In genomic region chr8:106727241-106727835, GRCm38 (mm10) we compare ENCODE assay signal across 10 mouse cellular contexts. TPM values are rescaled to one million over a fixed set of nuclear protein-coding genes. Genes with fewer than 3 reads are reported as not detected.
DNase-seq lines count a peak whose midpoint lies in the region; ATAC-seq and TF ChIP-seq lines count a peak whose summit lies in the region.
"Had no signal": no experiment of that assay in that cellular context is flagged by ENCODE, and none has a peak within 500 bp of the region (broad histone marks: within the 10 kb centered on the region; RNA-seq: fewer than 3 reads in every experiment).

No protein-coding gene starts in this region.

- no peak overlapping the region for H3K9ac ChIP-seq in stomach, embryonic 14.5 days (replicated peaks; ENCODE audit: low read depth, low read length)
- no peak overlapping the region for H3K9ac ChIP-seq in stomach, postnatal 0 days (ENCODE audit: low read length)

- TF ChIP-seq EP300 in stomach, postnatal 0 days (optimal IDR thresholded peaks at IDR 0.05) = no peak

- H3K27me3 ChIP-seq in heart, embryonic 10.5 days (ENCODE audit: insufficient read depth, poor library complexity, severe bottlenecking) = no peaks in the 10 kb centered on the region
- no peaks in the 10 kb centered on the region for H3K27me3 ChIP-seq in stomach, embryonic 14.5 days (ENCODE audit: control insufficient read depth, insufficient read depth, low read length)
- no peaks in the 10 kb centered on the region for H3K27me3 ChIP-seq in stomach, postnatal 0 days (ENCODE audit: control insufficient read depth, insufficient read depth, low read length)

- 47% methylated on average over 16 of the region's 16 CpGs for WGBS in heart, embryonic 10.5 days
- 42% methylated on average over 16 of the region's 16 CpGs for WGBS in stomach, embryonic 14.5 days
- 45% methylated on average over 16 of the region's 16 CpGs for WGBS in stomach, postnatal 0 days

- H3K27ac ChIP-seq in heart, embryonic 10.5 days = peak overlapping the region; percentile 69; the same call in 1 of the 2 replicates
- H3K27ac ChIP-seq in stomach, embryonic 14.5 days (ENCODE audit: low read length) = peak overlapping the region; percentile 21; the same call in 1 of the 2 replicates
- no peak overlapping the region for H3K27ac ChIP-seq in stomach, postnatal 0 days (replicated peaks)

- H3K4me3 ChIP-seq in heart, embryonic 10.5 days = no peak overlapping the region
- no peak overlapping the region for H3K4me3 ChIP-seq in stomach, embryonic 14.5 days (ENCODE audit: low read depth, low read length)
- H3K4me3 ChIP-seq in stomach, postnatal 0 days (ENCODE audit: low read depth, low read length) = no peak overlapping the region

- H3K4me1 ChIP-seq in heart, embryonic 10.5 days = peaks cover 5% of the 10 kb centered on the region; the same call in 1 of the 2 replicates
- no peaks in the 10 kb centered on the region for H3K4me1 ChIP-seq in stomach, embryonic 14.5 days (ENCODE audit: control insufficient read depth, insufficient read depth, low read length)
- H3K4me1 ChIP-seq in stomach, postnatal 0 days (replicated peaks; ENCODE audit: control insufficient read depth, insufficient read depth) = no peaks in the 10 kb centered on the region

- no peaks in the 10 kb centered on the region for H3K9me3 ChIP-seq in heart, embryonic 10.5 days
- H3K9me3 ChIP-seq in stomach, embryonic 14.5 days (ENCODE audit: control insufficient read depth, low read depth, low read length) = no peaks in the 10 kb centered on the region
- H3K9me3 ChIP-seq in stomach, postnatal 0 days (ENCODE audit: control insufficient read depth, low read length) = no peaks in the 10 kb centered on the region

- no peak for ATAC-seq in stomach, embryonic 14.5 days (ENCODE audit: insufficient number of reproducible peaks, insufficient read depth, low FRiP score, low read depth)
- no peak for ATAC-seq in stomach, postnatal 0 days (ENCODE audit: low FRiP score, low TSS enrichment)
- ATAC-seq in CD4-positive, CD25-positive, alpha-beta regulatory T cell, adult 4 months = no peak
- no peak for ATAC-seq in megakaryocyte, adult 5-6 weeks (ENCODE audit: poor library complexity, severe bottlenecking)

- H3K36me3 ChIP-seq in heart, embryonic 10.5 days = peaks cover 21% of the 10 kb centered on the region
- peaks cover 13% of the 10 kb centered on the region for H3K36me3 ChIP-seq in stomach, embryonic 14.5 days (ENCODE audit: control insufficient read depth, insufficient read depth, low read length)
- H3K36me3 ChIP-seq in stomach, postnatal 0 days (ENCODE audit: control insufficient read depth, insufficient read depth, low read length) = peaks cover 9% of the 10 kb centered on the region

- DNase-seq in heart, embryonic 10.5 days (ENCODE audit: low spot score) = no peak
- DNase-seq in heart, adult 11 months = no peak
- DNase-seq in stomach, postnatal 0 days (ENCODE audit: low spot score) = no peak
- DNase-seq in layer of hippocampus, postnatal 14 days (ENCODE audit: low spot score in 2 of 2) = peak; percentile 39 to 45
- peak; percentile 79 for DNase-seq in retina, postnatal 1 day
- DNase-seq: lung, postnatal 10 days had no signal

- TF ChIP-seq CTCF in stomach, postnatal 0 days (IDR thresholded peaks at IDR 0.05; ENCODE audit: low read depth) = no peak

- H3K4me2 ChIP-seq in stomach, embryonic 14.5 days (replicated peaks; ENCODE audit: low read depth, low read length) = no peak overlapping the region
- no peak overlapping the region for H3K4me2 ChIP-seq in stomach, postnatal 0 days (replicated peaks; ENCODE audit: low read depth)
- H3K4me2 ChIP-seq: heart, embryonic 11.5 days had no signal

RNA-seq across cellular contexts. Expression of gene Tango6, which starts 44.5 kb away (rescaled TPM):
- polyA plus RNA-seq in heart, embryonic 10.5 days (2016; fragmentation: Nextera tagmentation; extraction: Ambion mirVana) = 10.5 and 10.9 TPM in 2 replicates
- polyA plus RNA-seq in stomach, embryonic 14.5 days (2014; fragmentation: Nextera tagmentation; extraction: Ambion mirVana) = 9.9 and 10.1 TPM in 2 replicates
- 3.0 and 3.1 TPM in 2 replicates for polyA plus RNA-seq in stomach, postnatal 0 days (2015; fragmentation: Nextera tagmentation; extraction: Ambion mirVana)
- total RNA-seq in layer of hippocampus, postnatal 14 days (2021) = 1 to 10 TPM; 6.6 to 7.7 TPM
- 10 to 100 TPM in 1 of 2 experiments, 1 to 10 TPM in 1; 8.6 to 16.3 TPM for polyA plus RNA-seq in CD4-positive, CD25-positive, alpha-beta regulatory T cell, adult 4 months (2017; shearing (Covaris generic))
- 2.5 and 3.5 TPM in 2 replicates for total RNA-seq in megakaryocyte, adult 5-6 weeks (2015)
- 3.6 and 6.1 TPM in 2 replicates for total RNA-seq in megakaryocyte, adult 5-6 weeks (2017)

Comparison
In these comparisons a context has a peak if more than half of its experiments do, and no peak if none do; other contexts are left out.
1. DNase-seq: peak in layer of hippocampus, postnatal 14 days (2 of 2) and retina, postnatal 1 day (single experiment); none in heart, embryonic 10.5 days (single experiment), heart, adult 11 months (single experiment) and stomach, postnatal 0 days (single experiment).